Mouse (Mus musculus) frontal cortex, postnatal 36 days (tissue): ENCODE results near the gene Atp10b.
"Not testable (repeated sequence)": the region's sequence is repeated elsewhere in the genome, so short reads cannot be mapped to it uniquely, and the experiment has no call there.

Source experiments
- DNase-seq, 2 experiments: peaks; one replicate each; pipeline ENCODE4 v3.0.0; 2022; ENCODE audit warnings: low spot score in 2 of 2

The Atp10b gene

GRCm38 (mm10) chr11:43149577-43149976 lies at the start of gene Atp10b:
TSS of gene Atp10b (plus strand) at chr11:43149877.
- DNase-seq: no peak

- no peak for DNase-seq
Measured at GRCm38 (mm10) chr11:43101357-43101756, 48.3 kb upstream of the Atp10b start.

- DNase-seq: no peak
Measured at GRCm38 (mm10) chr11:43125908-43126477, 23.7 kb upstream of the Atp10b start.

GRCm38 (mm10) chr11:43126573-43126972 lies 23.1 kb upstream of the Atp10b start:
- not testable (repeated sequence) for DNase-seq

- DNase-seq: peak; percentile 12 to 56
Measured at GRCm38 (mm10) chr11:43141296-43141695, 8.4 kb upstream of the Atp10b start.

GRCm38 (mm10) chr11:43142811-43143210 lies 6.9 kb upstream of the Atp10b start:
- no peak for DNase-seq

GRCm38 (mm10) chr11:43144178-43144577 lies 5.5 kb upstream of the Atp10b start:
- DNase-seq: no peak

GRCm38 (mm10) chr11:43144882-43145281 lies 4.8 kb upstream of the Atp10b start:
- not testable (repeated sequence) for DNase-seq

GRCm38 (mm10) chr11:43147380-43147779 lies 2.3 kb upstream of the Atp10b start:
- DNase-seq: peak in 1 of 2 experiments; percentile 4

- DNase-seq: no peak
Measured at GRCm38 (mm10) chr11:43148341-43148740, 1.3 kb upstream of the Atp10b start.

- peak in 1 of 2 experiments; percentile 19 for DNase-seq
Measured at GRCm38 (mm10) chr11:43155004-43155403, 5.3 kb downstream of the Atp10b start.

GRCm38 (mm10) chr11:43155417-43155816 lies 5.7 kb downstream of the Atp10b start:
- no peak for DNase-seq

- DNase-seq: no peak
Measured at GRCm38 (mm10) chr11:43158814-43159213, 9.1 kb downstream of the Atp10b start.

GRCm38 (mm10) chr11:43160188-43160942 lies 10.7 kb downstream of the Atp10b start:
- DNase-seq: no peak

- no peak for DNase-seq
Measured at GRCm38 (mm10) chr11:43170601-43171000, 20.9 kb downstream of the Atp10b start.

- no peak for DNase-seq
Measured at GRCm38 (mm10) chr11:43174359-43175116, 24.9 kb downstream of the Atp10b start.

GRCm38 (mm10) chr11:43182401-43182800 lies 32.7 kb downstream of the Atp10b start:
- DNase-seq: no peak

GRCm38 (mm10) chr11:43182816-43183215 lies 33.1 kb downstream of the Atp10b start:
- peak in 1 of 2 experiments; percentile 23 for DNase-seq

GRCm38 (mm10) chr11:43183457-43183856 lies 33.8 kb downstream of the Atp10b start:
- no peak for DNase-seq

- no peak for DNase-seq
Measured at GRCm38 (mm10) chr11:43186291-43186690, 36.6 kb downstream of the Atp10b start.

GRCm38 (mm10) chr11:43189817-43190593 lies 40.3 kb downstream of the Atp10b start:
- DNase-seq: peak; percentile 9 to 42

GRCm38 (mm10) chr11:43198811-43199210 lies 49.1 kb downstream of the Atp10b start:
- no peak for DNase-seq
